Mouse (Mus musculus) testis, adult 2 months (tissue): Measurements from ENCODE around the gene Ganab. TPM values are rescaled to one million over a fixed set of nuclear protein-coding genes. Genes with fewer than 3 reads are reported as not detected.

Experiments
- H3K27ac ChIP-seq: fragments of 200-500 bp; 2 replicates; pipeline ENCODE4 v1.5.1; 2012; ENCODE audit warnings: low read depth, low read length; ENCODE audit not compliant: control insufficient read depth, insufficient read depth
- H3K27me3 ChIP-seq: fragments of 200-500 bp; 2 replicates; pipeline ENCODE4 v1.6.1; 2012; ENCODE audit warnings: mild to moderate bottlenecking, low read length, moderate library complexity; ENCODE audit not compliant: control insufficient read depth, insufficient read depth
- H3K36me3 ChIP-seq: fragments of 200-500 bp; 2 replicates; pipeline ENCODE4 v1.6.1; 2012; ENCODE audit warnings: mild to moderate bottlenecking, low read length; ENCODE audit not compliant: control insufficient read depth, insufficient read depth
- H3K4me1 ChIP-seq: fragments of 200-500 bp; 2 replicates; pipeline ENCODE4 v1.6.1; 2012; ENCODE audit warnings: low read length; ENCODE audit not compliant: control insufficient read depth, insufficient read depth
- H3K4me3 ChIP-seq: fragments of 200-500 bp; 2 replicates; pipeline ENCODE4 v1.5.1; 2012; ENCODE audit warnings: low read depth, mild to moderate bottlenecking, low read length, moderate library complexity, mixed read lengths; ENCODE audit not compliant: control insufficient read depth
- CTCF ChIP-seq: fragments of 200-500 bp; IDR thresholded peaks from 2 replicates; pipeline ENCODE4 v1.5.1; 2012; ENCODE audit warnings: low read depth, mild to moderate bottlenecking, inconsistent platforms, low read length, moderate library complexity; ENCODE audit not compliant: control insufficient read depth, insufficient read depth, insufficient replicate concordance
- POLR2A ChIP-seq: fragments of 200-500 bp; IDR thresholded peaks from 2 replicates; pipeline ENCODE4 v1.6.1; 2012; ENCODE audit warnings: low read depth, mild to moderate bottlenecking, inconsistent platforms, low read length, moderate library complexity; ENCODE audit not compliant: control insufficient read depth
- polyA plus RNA-seq: library from polyadenylated mRNA; depleted of rRNA; stranded (reverse); fragments of >200 nt; gene quantifications from 2 replicates; pipeline ENCODE4 v1.2.3, GENCODE M21; 2012

Gene Ganab
- polyA plus RNA-seq, 1 experiment, result 57.0 TPM

DNA sequence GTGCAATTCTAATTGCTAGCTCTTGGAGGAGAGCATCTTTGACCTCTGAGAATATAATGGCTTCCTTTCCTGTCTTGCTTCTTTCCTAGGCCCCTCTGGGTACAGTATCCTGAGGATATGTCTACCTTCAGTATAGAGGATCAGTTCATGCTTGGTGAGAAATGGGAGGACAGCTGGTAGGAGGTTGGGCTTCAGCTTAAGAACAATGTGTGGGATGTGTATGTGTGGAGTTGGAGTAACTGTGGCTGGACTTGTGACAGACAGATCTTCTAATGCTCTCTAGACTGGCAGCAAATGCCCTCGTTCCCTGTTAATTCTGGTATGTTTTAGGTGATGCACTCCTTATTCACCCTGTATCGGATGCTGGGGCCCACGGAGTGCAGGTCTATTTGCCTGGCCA, 16.3 kb downstream of the Ganab start:
- H3K36me3 ChIP-seq, result peaks cover 8% of the 10 kb centered on the region
- H3K4me1 ChIP-seq, result no peaks in the 10 kb centered on the region; the same call in 1 of the 2 replicates
- H3K27ac ChIP-seq, result no peak overlapping the region
- TF ChIP-seq CTCF, result no peak
- TF ChIP-seq POLR2A, result no peak
- H3K4me3 ChIP-seq, result no peak overlapping the region
- no peaks in the 10 kb centered on the region for H3K27me3 ChIP-seq

DNA sequence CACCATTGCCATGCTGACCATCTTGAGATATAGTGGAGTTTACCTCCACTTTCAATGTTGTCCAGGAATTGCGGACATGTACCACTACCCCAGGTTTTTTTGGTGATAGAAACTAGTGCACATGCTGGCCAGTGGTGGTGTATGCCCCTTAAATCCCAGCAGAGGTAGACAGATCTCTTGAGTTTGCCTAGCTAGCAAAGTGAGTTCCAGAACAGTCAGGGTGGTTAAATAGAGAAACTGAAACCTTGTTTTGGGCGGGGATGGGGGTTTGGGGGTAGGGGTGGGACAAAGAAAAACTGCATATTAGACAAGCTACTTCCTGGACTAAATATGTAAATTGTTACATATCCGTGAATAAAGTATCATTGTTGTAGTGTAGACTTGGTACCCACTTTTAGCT, 21.1 kb downstream of the Ganab start:
- no peak for TF ChIP-seq POLR2A
- TF ChIP-seq CTCF, result no peak
- Histone ChIP-seq H3K27ac (no peak overlapping the region), H3K36me3 (peaks cover 3% of the 10 kb centered on the region; the same call in 1 of the 2 replicates), H3K4me1 (peaks cover 8% of the 10 kb centered on the region), H3K27me3 (no peaks in the 10 kb centered on the region), H3K4me3 (no peak overlapping the region)

DNA sequence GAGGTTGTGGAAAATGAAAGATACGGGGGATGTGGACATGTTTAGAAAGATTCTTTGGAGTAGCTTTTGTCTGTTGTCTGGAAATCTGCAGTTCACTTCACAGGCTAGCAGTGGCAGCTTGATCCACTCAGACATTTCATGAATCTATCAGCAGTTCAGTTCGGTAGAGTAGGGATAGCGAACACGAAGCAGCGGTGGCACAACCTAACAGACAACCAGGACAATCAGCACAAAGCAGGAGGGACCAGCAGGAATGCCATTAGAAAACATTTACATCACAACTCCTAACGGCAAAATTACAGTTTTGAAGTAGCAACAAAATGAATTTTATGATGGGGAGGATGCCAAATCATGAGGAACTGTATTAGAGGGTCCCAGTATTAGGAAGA, 21.8 kb downstream of the Ganab start:
- Histone ChIP-seq H3K27me3 (no peaks in the 10 kb centered on the region), H3K36me3 (peaks cover 3% of the 10 kb centered on the region; the same call in 1 of the 2 replicates), H3K27ac (peak overlapping the region; percentile 88), H3K4me3 (peak overlapping the region; percentile 88; the same call in 1 of the 2 replicates), H3K4me1 (peaks cover 8% of the 10 kb centered on the region)
- no peak for TF ChIP-seq POLR2A
- no peak for TF ChIP-seq CTCF

DNA sequence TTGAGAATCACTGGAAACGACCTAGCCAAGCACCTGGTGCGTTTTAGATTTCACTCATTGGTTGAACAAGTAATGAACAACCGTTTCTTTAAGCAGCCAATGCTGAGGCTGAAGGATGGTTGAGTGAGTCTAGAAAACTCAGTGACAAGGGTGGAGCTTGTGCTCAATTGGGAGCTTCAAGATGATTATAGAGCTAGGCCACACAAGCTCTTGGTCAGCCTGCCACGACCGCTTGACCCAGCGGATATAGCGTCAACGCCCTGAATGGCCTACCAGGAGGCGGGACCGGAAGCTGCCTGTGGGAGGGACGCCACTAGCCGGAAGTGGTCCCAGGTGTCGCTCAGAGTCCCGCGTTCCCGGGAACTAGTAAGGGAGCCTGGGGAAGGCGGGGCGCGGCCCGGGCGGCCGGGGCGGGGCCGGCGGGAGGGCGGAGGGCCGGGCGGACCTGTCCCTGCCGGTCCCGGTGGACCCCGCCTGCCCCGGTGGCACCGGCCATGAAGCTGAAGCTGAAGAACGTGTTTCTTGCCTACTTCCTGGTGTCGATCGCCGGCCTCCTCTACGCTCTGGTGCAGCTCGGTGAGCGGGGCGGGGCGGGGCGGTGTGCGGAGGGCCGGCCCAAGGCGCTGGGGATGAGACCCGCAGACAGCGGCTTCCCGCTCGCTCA, 22.3 kb downstream of the Ganab start, which contains the start of gene B3gat3:
TSS of gene B3gat3 (plus strand) at position 302 of the 664 bp plus-strand sequence.
- TF ChIP-seq POLR2A (peak; percentile 98), CTCF (no peak)
- peaks cover 8% of the 10 kb centered on the region for H3K4me1 ChIP-seq
- H3K4me3 ChIP-seq, result peak within 1 kb of the TSS; percentile 88
- no peaks in the 10 kb centered on the region for H3K27me3 ChIP-seq
- H3K36me3 ChIP-seq, result peaks cover under 1% of the 10 kb centered on the region; the same call in 1 of the 2 replicates
- H3K27ac ChIP-seq, result peak within 1 kb of the TSS; percentile 88

DNA sequence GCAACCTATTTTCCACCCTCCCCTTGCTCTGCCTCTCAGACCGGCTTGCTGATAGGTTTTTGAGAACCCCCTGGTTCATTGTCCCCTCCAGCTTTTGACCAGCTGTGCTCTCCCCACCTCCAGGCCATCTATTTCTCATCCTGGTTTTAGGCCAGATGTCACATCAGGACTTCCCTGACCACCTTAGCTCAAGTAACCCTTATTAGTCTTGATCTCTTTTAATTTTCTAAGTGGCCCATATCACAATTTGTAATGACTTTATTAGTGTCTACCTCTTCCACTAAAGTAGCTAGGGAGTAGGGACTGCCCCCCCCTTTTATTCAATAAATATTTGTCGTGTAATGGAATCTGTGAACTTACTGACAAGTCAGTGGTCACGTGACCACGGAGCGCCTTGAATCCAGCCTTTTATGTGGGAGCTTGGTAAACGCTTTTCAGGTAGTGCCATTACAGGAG, 23.0 kb downstream of the Ganab start:
- H3K27ac ChIP-seq, result peak overlapping the region; percentile 24

DNA sequence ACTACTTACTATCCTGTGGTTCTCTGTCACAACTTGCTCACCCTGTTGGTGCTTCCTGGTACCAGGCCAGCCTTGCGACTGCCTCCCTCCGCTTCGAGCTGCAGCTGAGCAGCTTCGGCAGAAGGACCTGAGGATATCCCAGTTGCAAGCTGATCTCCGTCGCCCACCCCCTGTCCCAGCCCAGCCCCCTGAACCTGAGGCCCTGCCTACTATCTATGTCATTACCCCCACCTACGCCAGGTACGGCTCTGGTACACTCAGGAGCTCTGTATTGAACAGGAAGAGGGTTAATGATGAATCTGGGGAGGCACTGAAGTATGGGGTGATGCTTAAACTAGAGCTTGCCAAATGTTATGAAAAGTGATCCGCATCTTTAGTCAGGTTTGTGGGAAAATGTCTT, 23.9 kb downstream of the Ganab start:
- H3K4me1 ChIP-seq, result peaks cover 8% of the 10 kb centered on the region
- H3K36me3 ChIP-seq, result no peaks in the 10 kb centered on the region
- no peaks in the 10 kb centered on the region for H3K27me3 ChIP-seq
- no peak overlapping the region for H3K27ac ChIP-seq
- no peak overlapping the region for H3K4me3 ChIP-seq
- TF ChIP-seq CTCF, result no peak
- TF ChIP-seq POLR2A, result no peak

More for the DNA sequence above, 23.0 kb downstream of the Ganab start:
- peaks cover 8% of the 10 kb centered on the region for H3K4me1 ChIP-seq
- no peaks in the 10 kb centered on the region for H3K36me3 ChIP-seq
- TF ChIP-seq POLR2A (no peak), CTCF (no peak)
- H3K27me3 ChIP-seq, result no peaks in the 10 kb centered on the region
- peak overlapping the region; percentile 88 for H3K4me3 ChIP-seq

DNA sequence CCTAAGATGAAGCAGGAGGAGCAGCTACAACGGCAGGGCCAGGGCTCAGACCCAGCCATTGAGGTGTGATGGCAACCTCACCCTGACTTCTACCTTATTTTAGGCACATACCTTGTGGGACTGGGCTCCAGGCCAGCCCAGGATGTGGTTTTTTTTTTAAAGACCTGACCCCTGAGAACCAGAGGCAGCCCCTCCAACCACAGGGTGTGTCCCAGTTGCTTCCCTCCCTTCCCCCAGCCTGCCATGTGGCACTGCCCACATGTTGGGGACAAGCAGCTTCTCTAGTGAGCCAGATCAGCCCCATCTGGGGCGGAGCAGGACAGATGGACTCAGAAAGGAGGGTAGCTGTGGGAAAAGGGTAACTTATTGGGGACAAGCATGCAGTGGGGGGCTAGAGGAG, 28.9 kb downstream of the Ganab start:
- Histone ChIP-seq H3K36me3 (no peaks in the 10 kb centered on the region), H3K4me3 (no peak overlapping the region), H3K4me1 (peaks cover 15% of the 10 kb centered on the region), H3K27ac (no peak overlapping the region), H3K27me3 (no peaks in the 10 kb centered on the region)
- no peak for TF ChIP-seq POLR2A
- no peak for TF ChIP-seq CTCF

DNA sequence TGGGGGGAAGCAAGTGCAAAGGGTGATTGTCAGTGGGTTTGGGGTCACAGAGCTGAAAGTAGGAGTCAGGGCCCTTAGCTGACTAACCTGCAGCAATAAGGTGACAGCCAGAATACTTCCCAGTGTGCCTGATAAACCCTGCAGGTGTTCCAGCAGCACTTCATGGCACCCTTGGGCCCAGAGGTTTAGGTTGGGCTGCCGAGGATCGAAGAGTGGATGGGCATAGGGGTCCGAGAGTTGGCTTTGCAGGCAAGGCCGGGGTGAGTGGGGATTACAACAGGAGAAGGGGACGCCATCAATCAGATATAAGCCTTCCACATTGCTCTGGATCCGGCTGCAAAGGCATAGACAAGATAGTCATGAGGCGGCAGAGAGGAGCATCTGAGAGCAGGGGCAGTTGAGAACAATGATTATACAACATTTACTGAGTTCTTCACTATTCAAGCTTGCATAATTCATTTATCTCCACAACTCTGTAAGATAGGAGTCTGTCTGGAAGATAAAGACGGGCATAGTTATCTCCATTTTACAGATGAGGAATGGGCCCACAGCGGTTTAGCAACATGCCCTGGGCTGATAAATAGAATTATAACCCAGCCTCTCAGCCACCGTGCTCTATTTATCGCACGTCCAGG, 30.1 kb downstream of the Ganab start:
- TF ChIP-seq POLR2A (no peak), CTCF (no peak)
- H3K4me1 ChIP-seq, result peaks cover 15% of the 10 kb centered on the region
- no peaks in the 10 kb centered on the region for H3K36me3 ChIP-seq
- no peak overlapping the region for H3K4me3 ChIP-seq
- no peak overlapping the region for H3K27ac ChIP-seq
- no peaks in the 10 kb centered on the region for H3K27me3 ChIP-seq
